Mouse (Mus musculus) megakaryocyte, embryonic 14.5 days (primary cell): ENCODE data around the gene Ang.

Experiments
- FLI1 ChIP-seq: IDR thresholded peaks from 2 replicates; pipeline ENCODE4 v1.6.1; 2012; ENCODE audit warnings: low read length, inconsistent platforms, mixed read lengths
- GATA1 ChIP-seq: IDR thresholded peaks from 3 replicates; pipeline ENCODE4 v1.6.1; 2012; ENCODE audit warnings: mixed read lengths, low read length, inconsistent platforms, borderline replicate concordance

GRCm38 (mm10) chr14:51143937-51144336 lies 53.0 kb downstream of the Ang start:
- TF ChIP-seq GATA1 (no peak), FLI1 (no peak)
